Mouse (Mus musculus): ENCODE measurements at regions not wholly inside any gene's neighbourhood (a gene's known extent, or its start where the extent isn't known, plus 50 kb on each side); places are given as distances from the start of the nearest gene placed in this dataset.

- ATAC-seq, result peak; percentile 82
- H3K4me1 ChIP-seq (replicated peaks; ENCODE audit: control insufficient read depth, insufficient read depth, low read length), result peaks cover 17% of the 10 kb centered on the region
- no peak overlapping the region for H3K4me3 ChIP-seq (replicated peaks; ENCODE audit: low read length)
- H3K9me3 ChIP-seq (ENCODE audit: control insufficient read depth, low read length), result no peaks in the 10 kb centered on the region
- H3K27ac ChIP-seq (ENCODE audit: low read length), result peak overlapping the region; percentile 20
- H3K27me3 ChIP-seq (replicated peaks; ENCODE audit: control insufficient read depth, insufficient read depth, low read length), result no peaks in the 10 kb centered on the region
- 60% methylated on average over 20 of the region's 20 CpGs for WGBS
- H3K9ac ChIP-seq (replicated peaks; ENCODE audit: low read depth, low read length), result no peak overlapping the region
- no peaks in the 10 kb centered on the region for H3K36me3 ChIP-seq (ENCODE audit: control insufficient read depth, insufficient read depth)
- no peak overlapping the region for H3K4me2 ChIP-seq (ENCODE audit: low read length)
Observed at GRCm38 (mm10) chr11:114284820-114285666, 218.2 kb upstream of the Sdk2 start.

GRCm38 (mm10) chr11:114283208-114283607 is 216.4 kb upstream of the Sdk2 start:
- Histone ChIP-seq H3K27ac (ENCODE audit: low read length) (no peak overlapping the region), H3K9me3 (ENCODE audit: control insufficient read depth, low read length) (no peaks in the 10 kb centered on the region), H3K36me3 (ENCODE audit: control insufficient read depth, insufficient read depth) (no peaks in the 10 kb centered on the region), H3K27me3 (replicated peaks; ENCODE audit: control insufficient read depth, insufficient read depth, low read length) (no peaks in the 10 kb centered on the region), H3K4me2 (ENCODE audit: low read length) (no peak overlapping the region), H3K4me1 (replicated peaks; ENCODE audit: control insufficient read depth, insufficient read depth, low read length) (peaks cover 17% of the 10 kb centered on the region), H3K9ac (replicated peaks; ENCODE audit: low read depth, low read length) (no peak overlapping the region), H3K4me3 (replicated peaks; ENCODE audit: low read length) (no peak overlapping the region)
- WGBS, result 48% methylated on average over 5 of the region's 5 CpGs
- ATAC-seq, result no peak

- Histone ChIP-seq H3K4me3 (replicated peaks; ENCODE audit: low read length) (no peak overlapping the region), H3K27me3 (replicated peaks; ENCODE audit: control insufficient read depth, insufficient read depth, low read length) (no peaks in the 10 kb centered on the region), H3K9me3 (ENCODE audit: control insufficient read depth, low read length) (no peaks in the 10 kb centered on the region), H3K4me1 (replicated peaks; ENCODE audit: control insufficient read depth, insufficient read depth, low read length) (peaks cover 17% of the 10 kb centered on the region), H3K36me3 (ENCODE audit: control insufficient read depth, insufficient read depth) (no peaks in the 10 kb centered on the region), H3K4me2 (ENCODE audit: low read length) (no peak overlapping the region), H3K27ac (ENCODE audit: low read length) (no peak overlapping the region), H3K9ac (replicated peaks; ENCODE audit: low read depth, low read length) (no peak overlapping the region)
- WGBS, result 75% methylated on average over 5 of the region's 5 CpGs
- no peak for ATAC-seq
Observed at GRCm38 (mm10) chr11:114282566-114282965, 215.7 kb upstream of the Sdk2 start.

- Histone ChIP-seq H3K9me3 (ENCODE audit: control insufficient read depth, low read length) (no peaks in the 10 kb centered on the region), H3K4me1 (replicated peaks; ENCODE audit: control insufficient read depth, insufficient read depth, low read length) (peaks cover 15% of the 10 kb centered on the region), H3K4me3 (replicated peaks; ENCODE audit: low read length) (no peak overlapping the region), H3K4me2 (ENCODE audit: low read length) (no peak overlapping the region), H3K27ac (ENCODE audit: low read length) (no peak overlapping the region), H3K9ac (replicated peaks; ENCODE audit: low read depth, low read length) (no peak overlapping the region), H3K36me3 (ENCODE audit: control insufficient read depth, insufficient read depth) (no peaks in the 10 kb centered on the region), H3K27me3 (replicated peaks; ENCODE audit: control insufficient read depth, insufficient read depth, low read length) (no peaks in the 10 kb centered on the region)
- 82% methylated on average over 9 of the region's 9 CpGs for WGBS
- no peak for ATAC-seq
Observed at GRCm38 (mm10) chr11:114281846-114282245, 215.0 kb upstream of the Sdk2 start.

GRCm38 (mm10) chr11:114281041-114281695 is 214.3 kb upstream of the Sdk2 start:
- no peaks in the 10 kb centered on the region for H3K9me3 ChIP-seq (ENCODE audit: control insufficient read depth, low read length)
- 83% methylated on average over 14 of the region's 14 CpGs for WGBS
- no peaks in the 10 kb centered on the region for H3K36me3 ChIP-seq (ENCODE audit: control insufficient read depth, insufficient read depth)
- ATAC-seq, result no peak
- H3K4me3 ChIP-seq (replicated peaks; ENCODE audit: low read length), result no peak overlapping the region
- H3K4me2 ChIP-seq (ENCODE audit: low read length), result no peak overlapping the region
- no peaks in the 10 kb centered on the region for H3K27me3 ChIP-seq (replicated peaks; ENCODE audit: control insufficient read depth, insufficient read depth, low read length)
- peaks cover 14% of the 10 kb centered on the region for H3K4me1 ChIP-seq (replicated peaks; ENCODE audit: control insufficient read depth, insufficient read depth, low read length)
- H3K27ac ChIP-seq (ENCODE audit: low read length), result no peak overlapping the region
- no peak overlapping the region for H3K9ac ChIP-seq (replicated peaks; ENCODE audit: low read depth, low read length)

- Histone ChIP-seq H3K27ac (ENCODE audit: low read length) (no peak overlapping the region), H3K27me3 (replicated peaks; ENCODE audit: control insufficient read depth, insufficient read depth, low read length) (no peaks in the 10 kb centered on the region), H3K4me2 (ENCODE audit: low read length) (no peak overlapping the region), H3K9ac (replicated peaks; ENCODE audit: low read depth, low read length) (no peak overlapping the region), H3K36me3 (ENCODE audit: control insufficient read depth, insufficient read depth) (no peaks in the 10 kb centered on the region), H3K4me1 (replicated peaks; ENCODE audit: control insufficient read depth, insufficient read depth, low read length) (no peaks in the 10 kb centered on the region), H3K4me3 (replicated peaks; ENCODE audit: low read length) (no peak overlapping the region), H3K9me3 (ENCODE audit: control insufficient read depth, low read length) (no peaks in the 10 kb centered on the region)
- WGBS, result 70% methylated on average over 26 of the region's 26 CpGs
- no peak for ATAC-seq
Observed at GRCm38 (mm10) chr11:114277513-114278304, 210.9 kb upstream of the Sdk2 start.

- no peaks in the 10 kb centered on the region for H3K9me3 ChIP-seq (ENCODE audit: control insufficient read depth, low read length)
Observed at GRCm38 (mm10) chr11:114270358-114271072, 203.7 kb upstream of the Sdk2 start.

GRCm38 (mm10) chr11:114261959-114262358 is 195.1 kb upstream of the Sdk2 start:
- no peak overlapping the region for H3K4me2 ChIP-seq (ENCODE audit: low read length)
- H3K9me3 ChIP-seq (ENCODE audit: control insufficient read depth, low read length), result no peaks in the 10 kb centered on the region
- H3K27ac ChIP-seq (ENCODE audit: low read length), result no peak overlapping the region
- H3K9ac ChIP-seq (replicated peaks; ENCODE audit: low read depth, low read length), result no peak overlapping the region
- no peaks in the 10 kb centered on the region for H3K36me3 ChIP-seq (ENCODE audit: control insufficient read depth, insufficient read depth)
- H3K4me3 ChIP-seq (replicated peaks; ENCODE audit: low read length), result no peak overlapping the region
- no peaks in the 10 kb centered on the region for H3K4me1 ChIP-seq (replicated peaks; ENCODE audit: control insufficient read depth, insufficient read depth, low read length)
- no peak for ATAC-seq
- H3K27me3 ChIP-seq (replicated peaks; ENCODE audit: control insufficient read depth, insufficient read depth, low read length), result no peaks in the 10 kb centered on the region
- whole genome bisulfite sequencing, result 8% methylated on average over 4 of the region's 4 CpGs

More at GRCm38 (mm10) chr11:114270358-114271072, 203.7 kb upstream of the Sdk2 start:
- no peaks in the 10 kb centered on the region for H3K27me3 ChIP-seq (replicated peaks; ENCODE audit: control insufficient read depth, insufficient read depth, low read length)
- H3K27ac ChIP-seq (ENCODE audit: low read length), result peak overlapping the region; percentile 68
- H3K36me3 ChIP-seq (ENCODE audit: control insufficient read depth, insufficient read depth), result no peaks in the 10 kb centered on the region
- ATAC-seq, result peak; percentile 72
- 53% methylated on average over 10 of the region's 10 CpGs for WGBS
- no peak overlapping the region for H3K4me3 ChIP-seq (replicated peaks; ENCODE audit: low read length)
- H3K9ac ChIP-seq (replicated peaks; ENCODE audit: low read depth, low read length), result no peak overlapping the region
- no peak overlapping the region for H3K4me2 ChIP-seq (ENCODE audit: low read length)
- peaks cover 13% of the 10 kb centered on the region for H3K4me1 ChIP-seq (replicated peaks; ENCODE audit: control insufficient read depth, insufficient read depth, low read length)
